Mouse (Mus musculus) Patski (cell line): ENCODE measurements at regions not wholly inside any gene's neighbourhood (a gene's known extent, or its start where the extent isn't known, plus 50 kb on each side); places are given as distances from the start of the nearest gene placed in this dataset.

Experiments
- ATAC-seq: fragments of 100-300 bp; one replicate; pipeline ENCODE4 v1.8.0; 2021
- CTCF ChIA-PET: fragments of 350-600 bp; sonication (Branson Sonifier 250); formaldehyde crosslinking; loops from one replicate; lab custom pipeline; 2022; ENCODE audit warnings: inconsistent platforms; lab: Charles Lee
- POLR2A ChIA-PET: fragments of 350-600 bp; sonication (Branson Sonifier 250); formaldehyde crosslinking; loops from one replicate; lab custom pipeline; 2022; ENCODE audit warnings: antibody characterized with exemption, inconsistent platforms; lab: Charles Lee
- DNase-seq: peaks from one replicate; pipeline ENCODE4 v3.0.0-alpha.2; 2011; ENCODE audit warnings: low read depth, low spot score
- H3K27me3 ChIP-seq: fragments of 371-371 bp; one replicate; pipeline ENCODE4 v1.5.1; 2021
- CTCF ChIP-seq: fragments of 100-300 bp; IDR thresholded peaks from one replicate; pipeline ENCODE4 v1.5.1; 2021
- in situ Hi-C: fragments of 300-500 bp; cut with MboI; formaldehyde crosslinking; loops from 3 replicates; pipeline ENCODE4 v1.11.1; 2018; ENCODE audit warnings: low pct_unique_long_range_greater_than_20kb, mixed read lengths

- POLR2A ChIA-PET, result interaction anchor here (0.6 kb wide), 1 partner anchor 306 kb away, joined by 5 read pairs; no protein-coding TSS in a partner anchor
- peaks cover 10% of the 10 kb centered on the region for H3K27me3 ChIP-seq
- TF ChIP-seq CTCF, result no peak
- CTCF ChIA-PET, result no interaction called here
- DNase-seq (no peak), ATAC-seq (no peak)
- in situ Hi-C loops, result no loop called here
These were observed 155.5 kb upstream of the Ercc4 start for GRCm38 (mm10) chr16:12954028-12954427.

- ChIA-PET CTCF (no interaction called here), POLR2A (no interaction called here)
- TF ChIP-seq CTCF, result no peak
- H3K27me3 ChIP-seq, result peaks cover 10% of the 10 kb centered on the region
- in situ Hi-C loops, result no loop called here
- no peak for ATAC-seq
- no peak for DNase-seq
These were observed 153.1 kb upstream of the Ercc4 start for GRCm38 (mm10) chr16:12956416-12956815.

- DNase-seq, result no peak
- POLR2A ChIA-PET, result no interaction called here
- in situ Hi-C loops, result no loop called here
- peaks cover 8% of the 10 kb centered on the region for H3K27me3 ChIP-seq
- no peak for ATAC-seq
- CTCF ChIA-PET, result interaction anchor here (0.6 kb wide), 1 partner anchor 42 kb away, joined by 4 read pairs; no protein-coding TSS in a partner anchor
- no peak for TF ChIP-seq CTCF
These were observed 148.6 kb upstream of the Ercc4 start for GRCm38 (mm10) chr16:12960885-12961284.

GRCm38 (mm10) chr16:12982681-12983080 is 126.8 kb upstream of the Ercc4 start:
- DNase-seq (no peak), ATAC-seq (no peak)
- no peak for TF ChIP-seq CTCF
- H3K27me3 ChIP-seq, result peaks cover 3% of the 10 kb centered on the region
- ChIA-PET POLR2A (no interaction called here), CTCF (no interaction called here)
- in situ Hi-C loops, result no loop called here

- POLR2A ChIA-PET, result no interaction called here
- TF ChIP-seq CTCF, result no peak
- H3K27me3 ChIP-seq, result peaks cover 23% of the 10 kb centered on the region
- CTCF ChIA-PET, result interaction anchor here (0.7 to 1.1 kb wide), 2 partner anchors 10 to 768 kb away, joined by 3 read pairs; no protein-coding TSS in a partner anchor
- in situ Hi-C loops, result no loop called here
- ATAC-seq (no peak), DNase-seq (no peak)
These were observed 108.1 kb upstream of the Ercc4 start for GRCm38 (mm10) chr16:13001288-13001880.

- CTCF ChIA-PET, result interaction anchor here (1.9 kb wide), 1 partner anchor 10 kb away, joined by 5 read pairs; no protein-coding TSS in a partner anchor
- POLR2A ChIA-PET, result no interaction called here
- in situ Hi-C loops, result no loop called here
- ATAC-seq (no peak), DNase-seq (peak; percentile 25)
- TF ChIP-seq CTCF, result no peak
- H3K27me3 ChIP-seq, result peaks cover 4% of the 10 kb centered on the region
These were observed 96.6 kb upstream of the Ercc4 start for GRCm38 (mm10) chr16:13012863-13013262.

- no peak for DNase-seq
- ATAC-seq, result no peak
These were observed 95.4 kb upstream of the Ercc4 start for GRCm38 (mm10) chr16:13013891-13014644.

GRCm38 (mm10) chr16:13022875-13023274 is 86.6 kb upstream of the Ercc4 start:
- DNase-seq (no peak), ATAC-seq (no peak)
- in situ Hi-C loops, result no loop called here
- H3K27me3 ChIP-seq, result no peaks in the 10 kb centered on the region
- ChIA-PET POLR2A (no interaction called here), CTCF (interaction anchor here (0.9 to 1.7 kb wide), 4 partner anchors 9 to 85 kb away, joined by 3 to 5 read pairs (median 5); no protein-coding TSS in a partner anchor)
- peak; percentile 76 for TF ChIP-seq CTCF

More at GRCm38 (mm10) chr16:13013891-13014644, 95.4 kb upstream of the Ercc4 start:
- POLR2A ChIA-PET, result no interaction called here
- in situ Hi-C loops, result no loop called here
- H3K27me3 ChIP-seq, result peaks cover 4% of the 10 kb centered on the region
- no peak for TF ChIP-seq CTCF
- CTCF ChIA-PET, result interaction anchor here (1.6 to 1.9 kb wide), 2 partner anchors 9 to 11 kb away, joined by 3 to 5 read pairs; no protein-coding TSS in a partner anchor

GRCm38 (mm10) chr16:13025393-13025792 is 84.1 kb upstream of the Ercc4 start:
- no peaks in the 10 kb centered on the region for H3K27me3 ChIP-seq
- ChIA-PET POLR2A (no interaction called here), CTCF (interaction anchor here (0.7 to 2.0 kb wide), 5 partner anchors 8 to 20 kb away, joined by 3 to 8 read pairs (median 3); no protein-coding TSS in a partner anchor)
- no peak for DNase-seq
- in situ Hi-C loops, result no loop called here
- ATAC-seq, result no peak
- peak; percentile 58 for TF ChIP-seq CTCF

GRCm38 (mm10) chr16:13034136-13034535 is 75.3 kb upstream of the Ercc4 start:
- ATAC-seq, result no peak
- ChIA-PET CTCF (interaction anchor here (1.2 kb wide), 1 partner anchor 9 kb away, joined by 4 read pairs; no protein-coding TSS in a partner anchor), POLR2A (no interaction called here)
- TF ChIP-seq CTCF, result no peak
- H3K27me3 ChIP-seq, result no peaks in the 10 kb centered on the region
- in situ Hi-C loops, result no loop called here
- DNase-seq, result no peak

- in situ Hi-C loops, result no loop called here
- no peaks in the 10 kb centered on the region for H3K27me3 ChIP-seq
- DNase-seq (no peak), ATAC-seq (no peak)
- ChIA-PET POLR2A (no interaction called here), CTCF (no interaction called here)
- TF ChIP-seq CTCF, result no peak
These were observed 72.9 kb upstream of the Ercc4 start for GRCm38 (mm10) chr16:13036596-13036995.
